Mouse (Mus musculus): ENCODE data around the gene Stk11ip. TPM values are rescaled to one million over a fixed set of nuclear protein-coding genes. Genes with fewer than 3 reads are reported as not detected.

Gene Stk11ip
- polyA plus RNA-seq, 1 experiment from 2014 or later = 21.0 TPM

DNA sequence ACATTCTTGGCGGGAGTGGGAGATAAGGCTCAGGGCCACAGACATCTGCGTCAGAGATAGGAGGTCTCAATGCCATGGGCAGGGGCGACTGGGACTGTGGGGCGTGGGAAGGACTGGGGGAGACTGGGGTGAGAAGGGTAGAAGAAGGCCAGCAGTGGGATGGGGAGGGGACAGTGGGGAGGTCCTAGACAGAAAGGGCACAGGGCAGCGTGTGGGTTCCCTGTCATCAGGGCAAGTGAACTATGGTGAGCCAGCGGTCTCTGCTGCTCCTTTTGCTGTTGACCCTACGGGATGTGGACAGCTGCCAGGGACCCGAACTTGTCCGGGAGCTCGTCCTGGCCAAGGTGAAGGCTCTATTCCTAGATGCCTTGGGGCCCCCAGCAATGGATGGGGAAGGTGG, 14.3 kb upstream of the Stk11ip start, which contains the start of gene Inha:
Gene Inha (plus strand): TSS at position 72 of the 400 bp plus-strand sequence.
- Histone ChIP-seq H3K4me2 (ENCODE audit: low read length) (peak within 1 kb of the TSS; percentile 80), H3K27ac (replicated peaks; ENCODE audit: low read depth, low read length) (peak within 1 kb of the TSS; percentile 90), H3K9ac (replicated peaks; ENCODE audit: low read length) (peak within 1 kb of the TSS; percentile 91), H3K27me3 (ENCODE audit: control insufficient read depth, insufficient read depth, low read length) (0 out of 2 replicates have a peak, but pooled peaks cover 5% of the 10 kb centered on the region), H3K4me1 (ENCODE audit: control insufficient read depth, insufficient read depth, low read length) (peaks cover 18% of the 10 kb centered on the region), H3K4me3 (replicated peaks; ENCODE audit: low read depth, low read length) (peak within 1 kb of the TSS; percentile 56), H3K36me3 (ENCODE audit: control insufficient read depth, insufficient read depth, low read length) (peaks cover 3% of the 10 kb centered on the region; the same call in 1 of the 2 replicates), H3K9me3 (ENCODE audit: control insufficient read depth, low read length) (no peaks in the 10 kb centered on the region)
- no peak for DNase-seq
- no peak for ATAC-seq (ENCODE audit: low FRiP score, low TSS enrichment)
- WGBS = 75% methylated on average over 10 of the region's 10 CpGs

DNA sequence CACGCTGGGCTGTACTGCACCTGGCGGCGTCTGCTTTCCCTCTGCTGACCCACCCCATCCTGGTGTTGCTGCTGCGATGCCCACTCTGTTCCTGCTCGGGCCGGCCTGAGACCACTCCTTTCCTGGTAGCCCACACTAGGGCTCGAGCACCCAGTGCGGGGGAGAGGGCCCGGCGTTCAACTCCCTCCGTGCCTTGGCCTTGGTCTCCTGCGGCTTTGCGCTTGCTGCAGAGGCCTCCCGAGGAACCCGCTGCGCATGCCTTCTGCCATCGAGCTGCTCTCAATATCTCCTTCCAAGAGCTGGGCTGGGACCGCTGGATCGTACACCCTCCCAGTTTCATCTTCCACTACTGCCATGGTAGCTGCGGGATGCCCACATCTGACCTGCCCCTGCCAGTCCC, 11.7 kb upstream of the Stk11ip start:
- ATAC-seq (ENCODE audit: low FRiP score, low TSS enrichment) (no peak), DNase-seq (no peak)
- no peak overlapping the region for H3K9ac ChIP-seq (replicated peaks; ENCODE audit: low read length)
- H3K4me2 ChIP-seq (ENCODE audit: low read length) = no peak overlapping the region
- H3K36me3 ChIP-seq (ENCODE audit: control insufficient read depth, insufficient read depth, low read length) = no peaks in the 10 kb centered on the region
- peaks cover 14% of the 10 kb centered on the region for H3K4me1 ChIP-seq (ENCODE audit: control insufficient read depth, insufficient read depth, low read length)
- no peaks in the 10 kb centered on the region for H3K9me3 ChIP-seq (ENCODE audit: control insufficient read depth, low read length)
- WGBS = 48% methylated on average over 20 of the region's 20 CpGs
- H3K27ac ChIP-seq (replicated peaks; ENCODE audit: low read depth, low read length) = no peak overlapping the region
- H3K27me3 ChIP-seq (ENCODE audit: control insufficient read depth, insufficient read depth, low read length) = no peaks in the 10 kb centered on the region
- no peak overlapping the region for H3K4me3 ChIP-seq (replicated peaks; ENCODE audit: low read depth, low read length)

DNA sequence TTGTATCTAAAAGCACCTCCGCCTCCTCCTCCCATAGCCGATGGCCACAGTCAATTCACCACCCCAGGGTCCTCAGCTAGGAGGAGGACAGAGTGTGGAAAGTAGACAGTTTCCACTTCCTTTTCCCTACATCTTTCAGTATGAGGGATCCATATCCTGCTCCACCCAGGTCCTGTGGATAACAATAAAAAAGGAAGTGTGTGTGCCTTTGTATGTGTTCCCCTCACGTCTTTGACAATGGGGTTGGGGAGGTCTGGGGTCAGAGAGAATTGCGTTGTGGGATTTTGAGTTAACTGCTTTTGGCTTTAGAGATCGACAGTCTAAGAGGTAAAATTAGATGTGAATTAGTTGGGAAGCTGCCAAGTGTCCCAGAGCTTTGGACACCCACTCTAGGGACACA, 11.2 kb upstream of the Stk11ip start:
- H3K9me3 ChIP-seq (ENCODE audit: control insufficient read depth, low read length) = no peaks in the 10 kb centered on the region
- no peak overlapping the region for H3K4me2 ChIP-seq (ENCODE audit: low read length)
- ATAC-seq (ENCODE audit: low FRiP score, low TSS enrichment) = no peak
- WGBS = 78% methylated on average over 5 of the region's 5 CpGs
- H3K4me3 ChIP-seq (replicated peaks; ENCODE audit: low read depth, low read length) = no peak overlapping the region
- no peak overlapping the region for H3K9ac ChIP-seq (replicated peaks; ENCODE audit: low read length)
- DNase-seq = no peak
- H3K36me3 ChIP-seq (ENCODE audit: control insufficient read depth, insufficient read depth, low read length) = no peaks in the 10 kb centered on the region
- H3K27me3 ChIP-seq (ENCODE audit: control insufficient read depth, insufficient read depth, low read length) = no peaks in the 10 kb centered on the region
- H3K27ac ChIP-seq (replicated peaks; ENCODE audit: low read depth, low read length) = no peak overlapping the region
- peaks cover 9% of the 10 kb centered on the region for H3K4me1 ChIP-seq (ENCODE audit: control insufficient read depth, insufficient read depth, low read length)

DNA sequence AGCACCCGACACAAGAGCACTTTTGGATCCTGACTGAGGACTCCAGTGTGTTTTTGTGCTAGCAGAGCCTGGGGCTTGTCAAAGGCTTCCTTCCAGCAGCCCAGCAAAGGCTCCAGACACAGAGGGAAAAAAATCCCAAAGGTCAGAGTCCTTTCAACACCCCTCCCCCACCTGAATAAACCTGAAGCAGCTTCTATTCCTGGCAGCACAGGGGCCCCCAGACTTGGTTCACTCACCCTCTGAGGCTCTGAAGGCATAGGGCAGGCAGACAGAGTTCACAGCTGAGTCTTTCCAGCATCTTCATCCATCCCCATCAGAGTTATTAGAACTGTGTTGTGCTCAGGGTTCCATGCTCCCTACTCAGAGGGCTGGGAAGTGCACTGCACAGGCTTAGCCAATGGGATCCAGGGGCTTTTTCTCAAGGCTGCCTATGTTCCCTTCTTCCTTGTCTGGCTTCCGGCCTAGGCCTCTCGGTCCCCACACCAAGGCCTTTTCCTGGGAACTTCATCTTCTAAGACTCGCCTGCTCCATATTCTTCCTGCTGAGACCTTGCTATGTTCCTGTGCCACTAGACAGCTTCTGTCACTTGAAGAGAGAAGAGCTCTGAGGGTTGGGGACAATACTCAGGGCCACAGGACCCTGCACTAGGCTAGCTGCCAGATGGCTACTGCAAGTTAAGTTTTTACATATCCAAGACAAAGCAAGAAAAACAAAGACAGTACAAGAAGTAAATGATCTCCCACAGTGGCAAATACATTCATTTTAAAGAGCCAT, 9.7 kb upstream of the Stk11ip start:
- DNase-seq (no peak), ATAC-seq (ENCODE audit: low FRiP score, low TSS enrichment) (no peak)
- Histone ChIP-seq H3K4me1 (ENCODE audit: control insufficient read depth, insufficient read depth, low read length) (peaks cover 6% of the 10 kb centered on the region), H3K27me3 (ENCODE audit: control insufficient read depth, insufficient read depth, low read length) (no peaks in the 10 kb centered on the region), H3K27ac (replicated peaks; ENCODE audit: low read depth, low read length) (no peak overlapping the region), H3K4me3 (replicated peaks; ENCODE audit: low read depth, low read length) (no peak overlapping the region), H3K36me3 (ENCODE audit: control insufficient read depth, insufficient read depth, low read length) (no peaks in the 10 kb centered on the region), H3K4me2 (ENCODE audit: low read length) (no peak overlapping the region), H3K9me3 (ENCODE audit: control insufficient read depth, low read length) (no peaks in the 10 kb centered on the region), H3K9ac (replicated peaks; ENCODE audit: low read length) (no peak overlapping the region)
- 74% methylated on average over 4 of the region's 4 CpGs for whole genome bisulfite sequencing

DNA sequence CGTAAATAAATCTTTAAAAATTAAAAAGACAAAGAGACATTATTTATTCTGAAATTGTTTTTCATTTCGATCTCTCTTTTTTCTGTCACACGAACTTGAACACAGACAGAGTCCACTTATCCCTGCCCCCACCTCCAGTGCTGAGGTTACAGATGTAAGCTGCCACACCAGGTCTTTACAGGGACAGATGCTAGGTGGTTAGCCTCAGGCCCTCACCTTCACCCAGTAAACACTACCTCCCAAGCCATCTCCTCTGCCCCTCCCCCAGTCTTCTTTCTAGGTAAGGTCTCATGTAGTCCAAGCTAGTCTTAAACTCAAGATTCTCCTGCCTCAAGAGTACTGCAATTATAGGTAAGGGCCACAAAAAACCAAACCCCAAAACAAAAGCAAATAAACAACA, 8.8 kb upstream of the Stk11ip start:
- Histone ChIP-seq H3K9me3 (ENCODE audit: control insufficient read depth, low read length) (no peaks in the 10 kb centered on the region), H3K27me3 (ENCODE audit: control insufficient read depth, insufficient read depth, low read length) (no peaks in the 10 kb centered on the region), H3K4me3 (replicated peaks; ENCODE audit: low read depth, low read length) (no peak overlapping the region), H3K9ac (replicated peaks; ENCODE audit: low read length) (no peak overlapping the region), H3K4me1 (ENCODE audit: control insufficient read depth, insufficient read depth, low read length) (no peaks in the 10 kb centered on the region), H3K36me3 (ENCODE audit: control insufficient read depth, insufficient read depth, low read length) (no peaks in the 10 kb centered on the region), H3K4me2 (ENCODE audit: low read length) (no peak overlapping the region), H3K27ac (replicated peaks; ENCODE audit: low read depth, low read length) (no peak overlapping the region)
- ATAC-seq (ENCODE audit: low FRiP score, low TSS enrichment) (no peak), DNase-seq (no peak)
- 92% methylated on average over 3 of the region's 3 CpGs for WGBS

DNA sequence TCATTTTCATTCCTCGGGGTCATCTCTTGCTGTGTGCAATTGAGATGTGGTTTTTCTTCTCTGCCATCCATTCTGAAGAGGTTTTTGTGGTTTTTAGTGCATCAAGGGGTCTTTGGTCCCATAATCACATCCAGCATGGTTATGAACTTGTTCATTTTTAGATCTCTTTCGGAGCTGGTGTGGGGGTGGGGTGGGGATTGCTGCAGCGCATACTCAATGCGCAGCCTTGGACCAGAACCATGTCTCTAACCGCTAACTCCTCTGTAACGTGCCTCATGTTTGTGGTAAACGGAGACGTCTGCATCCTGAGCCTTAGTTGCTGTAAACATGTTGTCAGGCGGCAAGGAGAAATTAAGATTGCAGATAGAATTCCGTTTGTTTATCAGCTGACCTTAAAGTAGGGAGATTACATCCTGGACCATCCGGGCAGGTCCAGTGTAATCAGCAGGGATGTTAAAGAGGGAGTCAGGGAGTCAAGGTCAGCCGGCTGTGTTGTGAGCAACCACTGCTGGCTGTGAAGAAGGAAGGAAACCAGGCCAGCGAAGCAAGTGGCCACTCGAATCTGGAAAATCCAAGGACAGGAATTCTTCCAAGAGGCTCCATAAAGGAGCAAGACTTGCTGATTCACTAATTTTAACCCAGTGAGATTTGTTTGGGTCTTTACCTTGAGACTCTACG, 4.5 kb upstream of the Stk11ip start:
- no peak overlapping the region for H3K27ac ChIP-seq (replicated peaks; ENCODE audit: low read depth, low read length)
- ATAC-seq (ENCODE audit: low FRiP score, low TSS enrichment) (no peak), DNase-seq (no peak)
- WGBS = 81% methylated on average over 15 of the region's 15 CpGs
- no peaks in the 10 kb centered on the region for H3K27me3 ChIP-seq (ENCODE audit: control insufficient read depth, insufficient read depth, low read length)
- H3K4me1 ChIP-seq (ENCODE audit: control insufficient read depth, insufficient read depth, low read length) = no peaks in the 10 kb centered on the region
- no peaks in the 10 kb centered on the region for H3K9me3 ChIP-seq (ENCODE audit: control insufficient read depth, low read length)
- no peaks in the 10 kb centered on the region for H3K36me3 ChIP-seq (ENCODE audit: control insufficient read depth, insufficient read depth, low read length)
- H3K4me3 ChIP-seq (replicated peaks; ENCODE audit: low read depth, low read length) = no peak overlapping the region
- H3K4me2 ChIP-seq (ENCODE audit: low read length) = no peak overlapping the region
- H3K9ac ChIP-seq (replicated peaks; ENCODE audit: low read length) = no peak overlapping the region

DNA sequence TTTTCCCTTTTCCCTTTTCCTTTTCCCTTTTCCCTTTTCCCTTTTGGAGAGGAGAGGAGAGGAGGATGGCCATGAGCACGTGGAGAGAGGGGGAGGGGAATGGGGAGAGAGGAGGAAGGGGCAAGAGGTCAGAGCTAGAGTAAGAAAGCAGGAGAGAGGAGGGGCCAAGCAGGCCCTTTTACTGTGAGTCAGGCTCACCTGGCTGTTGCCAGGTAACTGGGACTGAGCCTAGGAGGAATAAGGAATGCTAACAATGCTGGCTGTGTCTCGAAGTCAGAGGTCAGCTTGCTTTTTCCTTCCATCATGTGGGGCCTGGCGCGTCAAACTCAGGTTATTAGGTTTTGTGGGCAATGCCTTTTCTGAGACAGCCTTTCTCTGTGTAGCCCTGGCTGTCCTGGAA, 3.3 kb upstream of the Stk11ip start:
- ATAC-seq (ENCODE audit: low FRiP score, low TSS enrichment) = no peak
- WGBS = 50% methylated on average over 4 of the region's 4 CpGs
- Histone ChIP-seq H3K4me1 (ENCODE audit: control insufficient read depth, insufficient read depth, low read length) (peaks cover 3% of the 10 kb centered on the region; the same call in 1 of the 2 replicates), H3K36me3 (ENCODE audit: control insufficient read depth, insufficient read depth, low read length) (no peaks in the 10 kb centered on the region), H3K9ac (replicated peaks; ENCODE audit: low read length) (no peak overlapping the region), H3K4me2 (ENCODE audit: low read length) (no peak overlapping the region), H3K4me3 (replicated peaks; ENCODE audit: low read depth, low read length) (no peak overlapping the region), H3K9me3 (ENCODE audit: control insufficient read depth, low read length) (no peaks in the 10 kb centered on the region), H3K27me3 (ENCODE audit: control insufficient read depth, insufficient read depth, low read length) (no peaks in the 10 kb centered on the region), H3K27ac (replicated peaks; ENCODE audit: low read depth, low read length) (no peak overlapping the region)
- no peak for DNase-seq

DNA sequence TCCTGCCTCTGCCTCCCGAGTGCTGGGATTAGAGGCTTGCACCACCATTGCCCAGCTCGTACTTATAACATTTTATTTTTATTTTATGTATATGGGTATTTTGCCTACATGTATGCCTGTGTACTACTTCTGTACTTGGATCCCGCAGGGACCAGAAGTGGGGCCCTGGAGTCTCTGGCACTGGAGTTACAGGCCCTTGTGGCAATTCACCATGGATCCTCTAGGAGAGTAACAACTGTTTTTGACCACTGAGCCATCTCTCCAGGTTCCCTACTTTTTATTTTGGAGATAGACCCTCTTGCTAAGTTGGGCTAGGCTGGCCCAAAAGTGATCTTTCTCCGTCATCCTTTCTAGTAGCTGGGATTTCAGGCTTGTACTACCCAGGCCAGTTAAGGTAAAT, 2.9 kb upstream of the Stk11ip start:
- Histone ChIP-seq H3K4me1 (ENCODE audit: control insufficient read depth, insufficient read depth, low read length) (peaks cover 3% of the 10 kb centered on the region; the same call in 1 of the 2 replicates), H3K4me3 (replicated peaks; ENCODE audit: low read depth, low read length) (no peak overlapping the region), H3K27ac (replicated peaks; ENCODE audit: low read depth, low read length) (no peak overlapping the region), H3K9ac (replicated peaks; ENCODE audit: low read length) (no peak overlapping the region), H3K36me3 (ENCODE audit: control insufficient read depth, insufficient read depth, low read length) (no peaks in the 10 kb centered on the region), H3K27me3 (ENCODE audit: control insufficient read depth, insufficient read depth, low read length) (no peaks in the 10 kb centered on the region), H3K4me2 (ENCODE audit: low read length) (no peak overlapping the region), H3K9me3 (ENCODE audit: control insufficient read depth, low read length) (no peaks in the 10 kb centered on the region)
- DNase-seq = no peak
- WGBS = 93% methylated on average over 4 of the region's 4 CpGs
- ATAC-seq (ENCODE audit: low FRiP score, low TSS enrichment) = no peak

DNA sequence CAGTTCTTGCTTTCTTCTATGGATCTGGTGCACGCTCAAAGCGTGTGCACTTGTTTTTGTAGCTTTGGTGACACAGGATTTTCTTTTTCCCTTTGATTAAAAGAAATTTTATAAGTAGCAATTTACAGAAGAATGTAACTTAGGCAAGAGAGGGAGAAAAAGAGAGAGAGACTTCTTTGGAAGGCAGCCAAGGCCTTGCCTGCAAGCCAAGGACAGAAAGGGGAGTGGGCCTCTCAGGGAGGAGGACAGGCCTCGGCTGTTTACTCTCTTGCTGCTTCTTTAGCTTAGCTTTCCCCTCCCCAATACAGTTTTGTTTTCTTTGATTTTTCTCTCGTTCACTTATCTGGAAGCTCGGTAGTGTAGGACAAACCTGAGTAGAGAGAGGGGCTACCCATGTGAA, 1.8 kb upstream of the Stk11ip start:
- peak; percentile 18 for DNase-seq
- WGBS = 77% methylated on average over 5 of the region's 5 CpGs
- no peak overlapping the region; the same call in 1 of the 2 replicates for H3K27ac ChIP-seq (replicated peaks; ENCODE audit: low read depth, low read length)

More for the DNA sequence above, 1.8 kb upstream of the Stk11ip start:
- ATAC-seq (ENCODE audit: low FRiP score, low TSS enrichment) = no peak
- H3K4me3 ChIP-seq (replicated peaks; ENCODE audit: low read depth, low read length) = no peak overlapping the region
- no peaks in the 10 kb centered on the region for H3K9me3 ChIP-seq (ENCODE audit: control insufficient read depth, low read length)
- no peak overlapping the region for H3K9ac ChIP-seq (replicated peaks; ENCODE audit: low read length)
- no peaks in the 10 kb centered on the region for H3K36me3 ChIP-seq (ENCODE audit: control insufficient read depth, insufficient read depth, low read length)
- H3K4me2 ChIP-seq (ENCODE audit: low read length) = no peak overlapping the region
- H3K4me1 ChIP-seq (ENCODE audit: control insufficient read depth, insufficient read depth, low read length) = peaks cover 3% of the 10 kb centered on the region; the same call in 1 of the 2 replicates
- no peaks in the 10 kb centered on the region for H3K27me3 ChIP-seq (ENCODE audit: control insufficient read depth, insufficient read depth, low read length)

All from midbrain, embryonic 14.5 days (tissue).